Mouse (Mus musculus) MEL (cell line): Measurements from ENCODE around the gene Plbd1.

Source experiments
- CTCF ChIP-seq, 3 experiments: IDR thresholded peaks in 2 of 3; conservative IDR thresholded peaks in 1 of 3; 2 replicates each; pipeline ENCODE4 v1.5.1; 2011 to 2012; ENCODE audit warnings: low read length in 3 of 3, low read depth in 2 of 3, mild to moderate bottlenecking in 2 of 3, improper control_type of control experiment in 1 of 3, inconsistent platforms in 1 of 3, mixed read lengths in 1 of 3, moderate library complexity in 1 of 3; ENCODE audit not compliant: control insufficient read depth in 1 of 3, insufficient read depth in 1 of 3, poor library complexity in 1 of 3, severe bottlenecking in 1 of 3
- EP300 ChIP-seq, 2 experiments: IDR thresholded peaks; 2 replicates each; pipeline ENCODE4 v1.6.1; 2011; ENCODE audit warnings: improper control_type of control experiment in 2 of 2, low read length in 2 of 2, low read depth in 1 of 2, mild to moderate bottlenecking in 1 of 2
- ETS1 ChIP-seq: IDR thresholded peaks from 2 replicates; pipeline ENCODE4 v1.6.1; 2012; ENCODE audit warnings: low read depth, mild to moderate bottlenecking, inconsistent platforms, low read length, improper control_type of control experiment, moderate library complexity
- MYC ChIP-seq: IDR thresholded peaks from 2 replicates; pipeline ENCODE4 v1.6.1; 2011; ENCODE audit warnings: low read depth, mild to moderate bottlenecking, low read length, improper control_type of control experiment, moderate library complexity
- POLR2A ChIP-seq, 2 experiments: IDR thresholded peaks; 2 replicates each; pipeline ENCODE4 v1.6.1; 2011 to 2012; ENCODE audit warnings: low read length in 2 of 2, mild to moderate bottlenecking in 2 of 2, control low read depth in 1 of 2, improper control_type of control experiment in 1 of 2, low read depth in 1 of 2, moderate library complexity in 1 of 2; ENCODE audit not compliant: control insufficient read depth in 1 of 2, insufficient read depth in 1 of 2, poor library complexity in 1 of 2
- POLR2AphosphoS2 ChIP-seq: IDR thresholded peaks from 2 replicates; pipeline ENCODE4 v1.6.1; 2011; ENCODE audit warnings: low read length, improper control_type of control experiment
- TCF12 ChIP-seq: IDR thresholded peaks from 2 replicates; pipeline ENCODE4 v1.6.1; 2014; ENCODE audit warnings: low read depth, mild to moderate bottlenecking, inconsistent platforms, low read length, improper control_type of control experiment, moderate library complexity
- USF1 ChIP-seq: IDR thresholded peaks from 2 replicates; pipeline ENCODE4 v1.6.1; 2014; ENCODE audit warnings: low read depth, mild to moderate bottlenecking, inconsistent platforms, low read length, improper control_type of control experiment, moderate library complexity
- USF2 ChIP-seq, 2 experiments: IDR thresholded peaks; 2 replicates each; pipeline ENCODE4 v1.6.1; 2011 to 2012; ENCODE audit warnings: improper control_type of control experiment in 2 of 2, low read length in 2 of 2, borderline replicate concordance in 1 of 2, inconsistent platforms in 1 of 2, low read depth in 1 of 2, mild to moderate bottlenecking in 1 of 2; ENCODE audit not compliant: insufficient read depth in 1 of 2
- ZC3H11A ChIP-seq: IDR thresholded peaks from 2 replicates; pipeline ENCODE4 v1.6.1; 2012; ENCODE audit warnings: low read depth, mild to moderate bottlenecking, inconsistent platforms, low read length, improper control_type of control experiment
- ZNF384 ChIP-seq: IDR thresholded peaks from 2 replicates; pipeline ENCODE4 v1.6.1; 2012; ENCODE audit warnings: low read depth, mild to moderate bottlenecking, inconsistent platforms, low read length, improper control_type of control experiment

DNA sequence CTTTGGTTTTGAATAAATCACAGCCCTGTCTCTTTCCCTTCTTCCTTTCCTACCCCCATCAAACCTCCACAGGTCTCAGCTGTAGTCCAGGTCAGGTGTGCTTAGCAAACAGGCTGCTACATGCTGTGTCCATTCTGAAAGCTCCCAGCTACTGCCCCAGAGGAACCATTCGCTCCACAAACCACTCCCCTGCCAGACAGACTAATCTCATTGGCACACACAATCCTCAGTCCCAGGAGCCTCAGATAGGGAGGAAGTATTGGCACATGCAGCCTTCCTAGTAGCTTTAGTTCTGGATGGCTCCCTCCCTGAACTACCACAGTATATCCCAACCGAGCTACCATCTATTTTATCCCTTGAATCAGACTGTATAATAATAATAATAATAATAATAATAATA, 17.7 kb upstream of the Plbd1 start:
- TF ChIP-seq POLR2AphosphoS2 (no peak), MYC (no peak), USF2 (IDR thresholded peaks at IDR 0.05; ENCODE audit: borderline replicate concordance in 1 of 2, insufficient read depth in 1 of 2, low read depth in 1 of 2, low read length in 2 of 2) (no peak), CTCF (IDR thresholded peaks at IDR 0.05 in 2 of 3, conservative IDR thresholded peaks at IDR 0.05 in 1 of 3; ENCODE audit: control insufficient read depth in 1 of 3, insufficient read depth in 1 of 3, low read depth in 2 of 3, low read length in 3 of 3, poor library complexity in 1 of 3, severe bottlenecking in 1 of 3) (no peak), TCF12 (no peak), EP300 (IDR thresholded peaks at IDR 0.05; ENCODE audit: low read depth in 1 of 2, low read length in 2 of 2) (no peak), ZNF384 (no peak), ZC3H11A (no peak), ETS1 (no peak), POLR2A (IDR thresholded peaks at IDR 0.05; ENCODE audit: control insufficient read depth in 1 of 2, insufficient read depth in 1 of 2, low read depth in 1 of 2, low read length in 2 of 2, poor library complexity in 1 of 2) (no peak), USF1 (no peak)
